Mouse (Mus musculus) G1E (cell line): ENCODE data around the gene Prickle1.

Source experiments
- CTCF ChIP-seq: IDR thresholded peaks from 2 replicates; pipeline ENCODE4 v1.5.1; 2012; ENCODE audit warnings: low read depth, low read length, inconsistent platforms, mixed read lengths
- GATA1 ChIP-seq: IDR thresholded peaks from 2 replicates; pipeline ENCODE4 v1.6.1; 2012; ENCODE audit warnings: borderline replicate concordance, low read length, inconsistent platforms, mixed read lengths
- POLR2AphosphoS5 ChIP-seq: IDR thresholded peaks from 2 replicates; pipeline ENCODE4 v1.6.1; 2012; ENCODE audit warnings: low read depth, low read length, inconsistent platforms; ENCODE audit not compliant: insufficient replicate concordance

DNA sequence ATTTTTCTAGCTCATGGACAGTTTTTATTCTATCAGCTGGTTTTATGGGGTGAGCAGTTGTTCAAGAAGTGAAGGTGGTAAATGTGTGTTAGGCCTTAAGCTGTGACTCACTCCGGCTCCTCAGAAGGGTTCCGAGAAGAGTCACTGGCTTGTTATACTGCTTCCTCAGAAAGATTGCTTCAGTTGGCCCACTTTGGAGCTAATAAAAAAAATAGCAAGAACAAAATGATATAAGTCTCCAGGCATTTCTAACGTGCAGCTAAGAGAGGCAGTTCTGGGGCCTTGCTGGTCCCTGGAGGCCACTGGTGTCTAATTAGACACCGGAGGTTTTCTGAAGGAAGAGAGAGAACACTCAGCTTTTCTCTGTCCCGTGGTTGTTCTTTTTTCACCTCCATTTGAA is 38.8 kb upstream of the Prickle1 start:
- no peak for TF ChIP-seq GATA1
- no peak for TF ChIP-seq CTCF
- TF ChIP-seq POLR2AphosphoS5 = no peak
